Mouse (Mus musculus) erythroblast, embryonic 14.5 days (primary cell): ENCODE measurements around the gene D430042O09Rik.
"Not testable (repeated sequence)": the region's sequence is repeated elsewhere in the genome, so short reads cannot be mapped to it uniquely, and the experiment has no call there.

Source experiments
- GATA1 ChIP-seq: IDR thresholded peaks from 2 replicates; pipeline ENCODE4 v1.6.1; 2012; ENCODE audit warnings: low read length, inconsistent platforms, mixed read lengths
- TAL1 ChIP-seq: IDR thresholded peaks from 3 replicates; pipeline ENCODE4 v1.6.1; 2012; ENCODE audit warnings: low read length, inconsistent platforms, mixed read lengths

DNA sequence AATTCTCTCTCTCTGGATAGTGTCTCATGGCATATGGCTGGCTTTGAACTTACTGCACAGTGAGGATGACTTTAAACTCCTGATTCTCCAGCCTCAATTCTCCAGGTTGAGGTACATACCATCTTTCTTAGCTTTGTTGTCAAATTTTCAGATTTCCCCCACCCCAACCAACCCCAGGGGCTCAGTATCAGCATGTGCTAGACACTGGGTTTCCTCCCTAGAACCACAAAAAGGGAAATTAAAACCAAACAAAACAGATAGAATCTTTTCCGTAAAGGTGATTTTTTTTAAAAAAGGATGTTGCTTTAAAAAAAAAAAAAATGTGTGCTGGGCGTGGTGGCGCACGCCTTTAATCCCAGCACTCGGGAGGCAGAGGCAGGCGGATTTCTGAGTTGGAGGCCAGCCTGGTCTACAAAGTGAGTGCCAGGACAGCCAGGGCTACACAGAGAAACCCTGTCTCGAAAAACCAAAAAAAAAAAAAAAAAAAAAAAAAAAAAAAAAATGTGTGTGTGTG is 5.9 kb downstream of the D430042O09Rik start:
- TF ChIP-seq TAL1, GATA1: not testable (repeated sequence)
